Mouse (Mus musculus): ENCODE results near the gene Shisa9. TPM values are rescaled to one million over a fixed set of nuclear protein-coding genes. Genes with fewer than 3 reads are reported as not detected.

The Shisa9 gene
- 0.02 and 0.18 TPM in 2 replicates for polyA plus RNA-seq (2012; rRNA removed)

GRCm38 (mm10) chr16:11983616-11984270, at the start of gene Shisa9:
Gene Shisa9, plus strand, starts transcription at chr16:11984113.

Other genes with a start within 250 kb of the Shisa9 start
- gene Cpped1, start 74.7 kb upstream of the Shisa9 start, polyA plus RNA-seq (2012; rRNA removed), result 5.3 and 5.8 TPM in 2 replicates

Measured in stomach, adult 2 months (tissue).